Mouse (Mus musculus) ZHBTc4 (cell line): ENCODE measurements around the gene Zfp442.
A peak's percentile ranks its signal among the peaks of the same experiment; 100 is the strongest.
"Not testable (repeated sequence)": the region's sequence is repeated elsewhere in the genome, so short reads cannot be mapped to it uniquely, and the experiment has no call there.

Source experiments
- DNase-seq: peaks from one replicate; pipeline ENCODE4 v3.0.0-alpha.2; 2011; ENCODE audit warnings: low read depth, low spot score

Gene Zfp442

GRCm38 (mm10) chr2:150451180-150451919 lies at the start of gene Zfp442:
Gene Zfp442, minus strand, starts transcription at chr2:150451486.
- peak; percentile 74 for DNase-seq

- DNase-seq: peak; percentile 48
These were observed 49.1 kb upstream of the Zfp442 start for GRCm38 (mm10) chr2:150500124-150500973.

DNA sequence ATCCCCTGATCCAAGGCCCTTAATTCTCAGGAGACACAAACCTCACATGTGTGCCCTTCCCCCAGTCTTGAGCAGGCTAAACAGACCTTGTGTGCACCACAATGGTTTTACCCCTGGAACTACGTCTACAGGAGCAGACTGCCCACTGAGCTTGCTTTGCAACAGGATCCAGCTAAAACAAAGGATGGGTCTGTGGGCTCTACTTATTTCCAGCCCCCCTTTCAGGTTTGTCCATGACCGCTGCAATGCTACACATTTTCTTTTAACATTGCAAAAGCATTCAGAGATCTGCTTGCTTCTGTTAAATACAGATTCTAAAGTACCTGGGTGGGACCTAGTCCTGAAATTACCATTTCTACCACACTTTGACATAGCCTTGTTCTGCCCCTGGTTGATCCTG lies 41.7 kb upstream of the Zfp442 start:
- peak; percentile 59 for DNase-seq

- DNase-seq: peak; percentile 92
These were observed 33.9 kb upstream of the Zfp442 start, which contains the start of gene Zfp345 for GRCm38 (mm10) chr2:150484939-150485778. Gene Zfp345, minus strand, starts transcription at chr2:150485091.

DNA sequence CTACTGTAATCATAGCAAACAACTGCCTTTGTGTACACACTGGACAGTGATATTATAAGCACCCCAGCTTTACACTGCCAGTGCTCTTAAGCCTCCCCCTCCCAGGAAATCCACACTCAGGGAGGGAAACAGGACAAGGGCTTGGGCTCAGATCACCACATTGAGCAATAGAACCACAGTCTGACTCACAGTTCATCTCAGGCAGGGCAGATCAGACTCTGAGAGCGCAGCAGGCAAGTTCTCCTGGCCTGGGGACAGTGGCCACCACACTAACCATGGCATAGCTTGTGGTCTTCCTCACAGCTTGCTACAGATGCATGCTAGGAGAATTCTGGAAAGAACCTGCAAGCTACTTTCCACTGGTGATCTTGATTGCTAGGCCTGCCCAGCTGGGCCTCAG lies 12.2 kb downstream of the Zfp442 start:
- DNase-seq: not testable (repeated sequence)

GRCm38 (mm10) chr2:150412146-150412545 lies 39.1 kb downstream of the Zfp442 start:
- DNase-seq: peak; percentile 74

DNA sequence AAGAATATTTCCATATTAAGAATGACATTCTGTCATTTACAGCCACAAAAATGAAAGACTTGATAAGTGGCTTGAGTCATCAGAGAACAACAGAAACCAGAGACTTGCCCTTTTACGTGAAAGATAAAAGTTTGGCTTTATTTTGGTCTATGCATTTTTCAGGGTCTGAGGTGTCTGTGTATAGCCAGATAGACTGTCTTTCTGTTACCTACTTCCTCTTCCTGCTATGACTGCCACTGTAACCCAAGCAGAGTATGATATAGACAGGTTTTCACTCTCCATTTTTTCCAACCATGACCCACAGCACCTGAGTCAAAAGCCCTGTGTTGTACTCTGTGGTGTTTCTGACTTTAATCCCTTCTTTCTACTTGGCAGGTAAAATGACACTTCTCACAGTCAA lies 61.1 kb downstream of the Zfp442 start:
- no peak for DNase-seq

GRCm38 (mm10) chr2:150385553-150386106 lies 65.7 kb downstream of the Zfp442 start:
- peak; percentile 23 for DNase-seq

GRCm38 (mm10) chr2:150362878-150363229 lies 88.4 kb downstream of the Zfp442 start:
- no peak for DNase-seq

GRCm38 (mm10) chr2:150362113-150362877 lies 89.0 kb downstream of the Zfp442 start, which contains the start of gene 3300002I08Rik:
Gene 3300002I08Rik, minus strand, starts transcription at chr2:150362765.
- DNase-seq: peak; percentile 91
